Mouse (Mus musculus) lung, adult 18-20 months (tissue): ENCODE results near the gene Ssx9.
"Not testable (repeated sequence)": the region's sequence is repeated elsewhere in the genome, so short reads cannot be mapped to it uniquely, and the experiment has no call there.

Experiments used
- DNase-seq, 2 experiments: peaks; one replicate each; pipeline ENCODE4 v3.0.0; 2022; ENCODE audit warnings: mixed read lengths in 2 of 2

The Ssx9 gene

DNA sequence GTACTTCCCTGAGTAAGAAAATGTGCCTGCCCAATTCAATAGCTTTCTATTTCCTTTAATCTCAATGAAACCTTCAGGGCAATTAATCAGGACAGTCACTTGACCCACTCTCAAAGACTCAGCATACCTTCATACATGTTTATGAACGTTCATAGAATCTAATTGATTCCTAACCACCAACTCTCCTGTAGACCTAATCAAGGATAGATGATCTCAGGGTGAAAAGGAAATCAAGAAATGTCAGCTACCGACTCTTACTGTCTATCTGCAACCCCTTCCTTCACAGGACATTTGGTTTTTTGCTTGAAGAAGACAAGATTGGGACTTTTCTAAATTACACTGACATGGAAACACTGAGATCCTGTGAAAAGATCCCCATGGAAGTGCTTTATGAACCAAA lies at the start of gene Ssx9:
Gene Ssx9, plus strand, starts transcription at position 301 of the 400 bp plus-strand sequence.
- not testable (repeated sequence) for DNase-seq

- peak; percentile 4 to 6 for DNase-seq
These were observed 15.3 kb upstream of the Ssx9 start for GRCm38 (mm10) chrX:8732907-8733306.

GRCm38 (mm10) chrX:8803391-8803790 lies 55.2 kb downstream of the Ssx9 start, which contains the start of gene Ssxb5:
TSS of gene Ssxb5 (plus strand) at chrX:8803691.
- not testable (repeated sequence) for DNase-seq
